Mouse (Mus musculus) right cerebral cortex, postnatal 25 days (tissue): ENCODE results near the gene Mapk9.

Experiments
- DNase-seq: peaks from one replicate; pipeline ENCODE4 v3.0.0; 2022

Mapk9 gene

GRCm38 (mm10) chr11:49841886-49842285 is 4.7 kb upstream of the Mapk9 start:
- no peak for DNase-seq

- no peak for DNase-seq
These were observed 3.8 kb upstream of the Mapk9 start for GRCm38 (mm10) chr11:49842718-49843117.

GRCm38 (mm10) chr11:49844311-49844710 is 2.2 kb upstream of the Mapk9 start:
- DNase-seq, result no peak

- DNase-seq, result peak; percentile 38
These were observed 1.6 kb upstream of the Mapk9 start for GRCm38 (mm10) chr11:49844969-49845368.

GRCm38 (mm10) chr11:49845958-49846357 is 593 bp upstream of the Mapk9 start:
- DNase-seq, result no peak

GRCm38 (mm10) chr11:49847071-49847810 is 690 bp downstream of the Mapk9 start:
- no peak for DNase-seq

GRCm38 (mm10) chr11:49847811-49848078 is 1.2 kb downstream of the Mapk9 start:
- DNase-seq, result no peak

- no peak for DNase-seq
These were observed 1.7 kb downstream of the Mapk9 start for GRCm38 (mm10) chr11:49848080-49848815.

GRCm38 (mm10) chr11:49850331-49850730 is 3.8 kb downstream of the Mapk9 start:
- no peak for DNase-seq

GRCm38 (mm10) chr11:49855144-49855543 is 8.6 kb downstream of the Mapk9 start:
- DNase-seq, result no peak

- no peak for DNase-seq
These were observed 14.6 kb downstream of the Mapk9 start for GRCm38 (mm10) chr11:49861139-49861538.

- DNase-seq, result no peak
These were observed 17.4 kb downstream of the Mapk9 start for GRCm38 (mm10) chr11:49863926-49864325.

GRCm38 (mm10) chr11:49867320-49867719 is 20.8 kb downstream of the Mapk9 start:
- no peak for DNase-seq

GRCm38 (mm10) chr11:49869762-49870161 is 23.2 kb downstream of the Mapk9 start:
- DNase-seq, result peak; percentile 27

- DNase-seq, result peak; percentile 29
These were observed 25.4 kb downstream of the Mapk9 start for GRCm38 (mm10) chr11:49871914-49872313.

- no peak for DNase-seq
These were observed 26.2 kb downstream of the Mapk9 start for GRCm38 (mm10) chr11:49872779-49873178.

GRCm38 (mm10) chr11:49876948-49877817 is 30.6 kb downstream of the Mapk9 start:
- DNase-seq, result peak; percentile 41

GRCm38 (mm10) chr11:49879950-49880642 is 33.5 kb downstream of the Mapk9 start:
- no peak for DNase-seq

GRCm38 (mm10) chr11:49883394-49883793 is 36.8 kb downstream of the Mapk9 start:
- DNase-seq, result no peak

GRCm38 (mm10) chr11:49888469-49888868 is 41.9 kb downstream of the Mapk9 start:
- DNase-seq, result no peak

GRCm38 (mm10) chr11:49891993-49892392 is 45.4 kb downstream of the Mapk9 start:
- no peak for DNase-seq

GRCm38 (mm10) chr11:49893806-49894205 is 47.3 kb downstream of the Mapk9 start:
- no peak for DNase-seq
